Mouse (Mus musculus): Measurements from ENCODE around the gene Grb14. TPM values are rescaled to one million over a fixed set of nuclear protein-coding genes. Genes with fewer than 3 reads are reported as not detected.

The Grb14 gene
- polyA plus RNA-seq, 1 experiment from 2014 or later: 26.4 TPM

- no peak overlapping the region for H3K9ac ChIP-seq (replicated peaks; ENCODE audit: low read length)
- ATAC-seq (ENCODE audit: low FRiP score, low TSS enrichment): peak; percentile 53; the same call in 1 of the 2 replicates
- no peaks in the 10 kb centered on the region; the same call in 1 of the 2 replicates for H3K4me1 ChIP-seq (ENCODE audit: control insufficient read depth, insufficient read depth, low read length)
- H3K4me3 ChIP-seq (replicated peaks; ENCODE audit: low read depth, low read length): no peak overlapping the region
- 0 out of 2 replicates have a peak overlapping the region, but pooled peaks have one; percentile 2 for H3K27ac ChIP-seq (replicated peaks; ENCODE audit: low read depth, low read length)
- WGBS: 46% methylated on average over 8 of the region's 8 CpGs
- H3K4me2 ChIP-seq (ENCODE audit: low read length): no peak overlapping the region
- H3K27me3 ChIP-seq (ENCODE audit: control insufficient read depth, insufficient read depth, low read length): no peaks in the 10 kb centered on the region
- H3K9me3 ChIP-seq (ENCODE audit: control insufficient read depth, low read length): no peaks in the 10 kb centered on the region
- H3K36me3 ChIP-seq (ENCODE audit: control insufficient read depth, insufficient read depth, low read length): no peaks in the 10 kb centered on the region
- peak; percentile 67 for DNase-seq
Measured at GRCm38 (mm10) chr2:64970992-64971391, 53.8 kb downstream of the Grb14 start.

GRCm38 (mm10) chr2:64966893-64967444 is 57.8 kb downstream of the Grb14 start:
- Histone ChIP-seq H3K27me3 (ENCODE audit: control insufficient read depth, insufficient read depth, low read length) (no peaks in the 10 kb centered on the region), H3K4me1 (ENCODE audit: control insufficient read depth, insufficient read depth, low read length) (no peaks in the 10 kb centered on the region; the same call in 1 of the 2 replicates), H3K9ac (replicated peaks; ENCODE audit: low read length) (no peak overlapping the region), H3K27ac (replicated peaks; ENCODE audit: low read depth, low read length) (no peak overlapping the region), H3K4me3 (replicated peaks; ENCODE audit: low read depth, low read length) (no peak overlapping the region), H3K36me3 (ENCODE audit: control insufficient read depth, insufficient read depth, low read length) (no peaks in the 10 kb centered on the region), H3K4me2 (ENCODE audit: low read length) (no peak overlapping the region), H3K9me3 (ENCODE audit: control insufficient read depth, low read length) (no peaks in the 10 kb centered on the region)
- WGBS: 64% methylated on average over 6 of the region's 6 CpGs
- DNase-seq (no peak), ATAC-seq (ENCODE audit: low FRiP score, low TSS enrichment) (no peak)

- Histone ChIP-seq H3K4me1 (ENCODE audit: control insufficient read depth, insufficient read depth, low read length) (no peaks in the 10 kb centered on the region; the same call in 1 of the 2 replicates), H3K27ac (replicated peaks; ENCODE audit: low read depth, low read length) (no peak overlapping the region), H3K27me3 (ENCODE audit: control insufficient read depth, insufficient read depth, low read length) (no peaks in the 10 kb centered on the region), H3K4me3 (replicated peaks; ENCODE audit: low read depth, low read length) (no peak overlapping the region), H3K9ac (replicated peaks; ENCODE audit: low read length) (no peak overlapping the region), H3K4me2 (ENCODE audit: low read length) (no peak overlapping the region), H3K9me3 (ENCODE audit: control insufficient read depth, low read length) (no peaks in the 10 kb centered on the region), H3K36me3 (ENCODE audit: control insufficient read depth, insufficient read depth, low read length) (no peaks in the 10 kb centered on the region)
- no peak for ATAC-seq (ENCODE audit: low FRiP score, low TSS enrichment)
- DNase-seq: no peak
- 77% methylated on average over 6 of the region's 6 CpGs for WGBS
Measured at GRCm38 (mm10) chr2:64966323-64966722, 58.5 kb downstream of the Grb14 start.

- Histone ChIP-seq H3K9ac (replicated peaks; ENCODE audit: low read length) (no peak overlapping the region), H3K36me3 (ENCODE audit: control insufficient read depth, insufficient read depth, low read length) (no peaks in the 10 kb centered on the region), H3K4me1 (ENCODE audit: control insufficient read depth, insufficient read depth, low read length) (no peaks in the 10 kb centered on the region; the same call in 1 of the 2 replicates), H3K27me3 (ENCODE audit: control insufficient read depth, insufficient read depth, low read length) (no peaks in the 10 kb centered on the region), H3K4me3 (replicated peaks; ENCODE audit: low read depth, low read length) (no peak overlapping the region), H3K9me3 (ENCODE audit: control insufficient read depth, low read length) (no peaks in the 10 kb centered on the region), H3K4me2 (ENCODE audit: low read length) (0 out of 2 replicates have a peak overlapping the region, but pooled peaks have one; percentile 1), H3K27ac (replicated peaks; ENCODE audit: low read depth, low read length) (no peak overlapping the region)
- ATAC-seq (ENCODE audit: low FRiP score, low TSS enrichment): peak; percentile 64; the same call in 1 of the 2 replicates
- DNase-seq: peak; percentile 88
- WGBS: 30% methylated on average over 5 of the region's 5 CpGs
Measured at GRCm38 (mm10) chr2:64965227-64965864, 59.4 kb downstream of the Grb14 start.

- H3K27ac ChIP-seq (replicated peaks; ENCODE audit: low read depth, low read length): no peak overlapping the region
- H3K36me3 ChIP-seq (ENCODE audit: control insufficient read depth, insufficient read depth, low read length): no peaks in the 10 kb centered on the region
- H3K4me1 ChIP-seq (ENCODE audit: control insufficient read depth, insufficient read depth, low read length): no peaks in the 10 kb centered on the region; the same call in 1 of the 2 replicates
- no peak overlapping the region for H3K4me3 ChIP-seq (replicated peaks; ENCODE audit: low read depth, low read length)
- ATAC-seq (ENCODE audit: low FRiP score, low TSS enrichment): no peak
- H3K4me2 ChIP-seq (ENCODE audit: low read length): no peak overlapping the region
- no peak overlapping the region for H3K9ac ChIP-seq (replicated peaks; ENCODE audit: low read length)
- no peaks in the 10 kb centered on the region for H3K27me3 ChIP-seq (ENCODE audit: control insufficient read depth, insufficient read depth, low read length)
- DNase-seq: no peak
- 59% methylated on average over 4 of the region's 4 CpGs for WGBS
- H3K9me3 ChIP-seq (ENCODE audit: control insufficient read depth, low read length): no peaks in the 10 kb centered on the region
Measured at GRCm38 (mm10) chr2:64962196-64962595, 62.6 kb downstream of the Grb14 start.

- 86% methylated on average over 3 of the region's 3 CpGs for WGBS
- DNase-seq (no peak), ATAC-seq (ENCODE audit: low FRiP score, low TSS enrichment) (no peak)
- H3K4me3 ChIP-seq (replicated peaks; ENCODE audit: low read depth, low read length): no peak overlapping the region
- H3K36me3 ChIP-seq (ENCODE audit: control insufficient read depth, insufficient read depth, low read length): no peaks in the 10 kb centered on the region
- H3K9me3 ChIP-seq (ENCODE audit: control insufficient read depth, low read length): no peaks in the 10 kb centered on the region
- no peaks in the 10 kb centered on the region for H3K27me3 ChIP-seq (ENCODE audit: control insufficient read depth, insufficient read depth, low read length)
- no peak overlapping the region for H3K4me2 ChIP-seq (ENCODE audit: low read length)
- H3K27ac ChIP-seq (replicated peaks; ENCODE audit: low read depth, low read length): no peak overlapping the region
- H3K9ac ChIP-seq (replicated peaks; ENCODE audit: low read length): no peak overlapping the region
- no peaks in the 10 kb centered on the region for H3K4me1 ChIP-seq (ENCODE audit: control insufficient read depth, insufficient read depth, low read length)
Measured at GRCm38 (mm10) chr2:64961381-64961780, 63.4 kb downstream of the Grb14 start.

GRCm38 (mm10) chr2:64959657-64960056 is 65.1 kb downstream of the Grb14 start:
- WGBS: 72% methylated on average over 4 of the region's 4 CpGs

GRCm38 (mm10) chr2:64955441-64955840 is 69.3 kb downstream of the Grb14 start:
- H3K27me3 ChIP-seq (ENCODE audit: control insufficient read depth, insufficient read depth, low read length): no peaks in the 10 kb centered on the region
- H3K27ac ChIP-seq (replicated peaks; ENCODE audit: low read depth, low read length): no peak overlapping the region
- no peaks in the 10 kb centered on the region for H3K4me1 ChIP-seq (ENCODE audit: control insufficient read depth, insufficient read depth, low read length)
- H3K4me3 ChIP-seq (replicated peaks; ENCODE audit: low read depth, low read length): no peak overlapping the region
- no peak for ATAC-seq (ENCODE audit: low FRiP score, low TSS enrichment)
- H3K36me3 ChIP-seq (ENCODE audit: control insufficient read depth, insufficient read depth, low read length): no peaks in the 10 kb centered on the region
- no peak overlapping the region for H3K9ac ChIP-seq (replicated peaks; ENCODE audit: low read length)
- H3K4me2 ChIP-seq (ENCODE audit: low read length): no peak overlapping the region
- no peaks in the 10 kb centered on the region for H3K9me3 ChIP-seq (ENCODE audit: control insufficient read depth, low read length)
- WGBS: 79% methylated on average over 1 of the region's 1 CpGs
- no peak for DNase-seq

More at GRCm38 (mm10) chr2:64959657-64960056, 65.1 kb downstream of the Grb14 start:
- Histone ChIP-seq H3K27ac (replicated peaks; ENCODE audit: low read depth, low read length) (no peak overlapping the region), H3K9ac (replicated peaks; ENCODE audit: low read length) (no peak overlapping the region), H3K27me3 (ENCODE audit: control insufficient read depth, insufficient read depth, low read length) (no peaks in the 10 kb centered on the region), H3K4me2 (ENCODE audit: low read length) (no peak overlapping the region), H3K4me3 (replicated peaks; ENCODE audit: low read depth, low read length) (no peak overlapping the region), H3K4me1 (ENCODE audit: control insufficient read depth, insufficient read depth, low read length) (no peaks in the 10 kb centered on the region), H3K9me3 (ENCODE audit: control insufficient read depth, low read length) (no peaks in the 10 kb centered on the region), H3K36me3 (ENCODE audit: control insufficient read depth, insufficient read depth, low read length) (no peaks in the 10 kb centered on the region)
- ATAC-seq (ENCODE audit: low FRiP score, low TSS enrichment): no peak
- no peak for DNase-seq

GRCm38 (mm10) chr2:64949210-64949609 is 75.6 kb downstream of the Grb14 start:
- H3K9ac ChIP-seq (replicated peaks; ENCODE audit: low read length): no peak overlapping the region
- WGBS: 56% methylated on average over 2 of the region's 2 CpGs
- H3K4me1 ChIP-seq (ENCODE audit: control insufficient read depth, insufficient read depth, low read length): no peaks in the 10 kb centered on the region
- H3K36me3 ChIP-seq (ENCODE audit: control insufficient read depth, insufficient read depth, low read length): no peaks in the 10 kb centered on the region
- no peak overlapping the region for H3K4me3 ChIP-seq (replicated peaks; ENCODE audit: low read depth, low read length)
- no peak overlapping the region for H3K4me2 ChIP-seq (ENCODE audit: low read length)
- ATAC-seq (ENCODE audit: low FRiP score, low TSS enrichment): no peak; the same call in 1 of the 2 replicates
- H3K27me3 ChIP-seq (ENCODE audit: control insufficient read depth, insufficient read depth, low read length): no peaks in the 10 kb centered on the region
- no peak overlapping the region for H3K27ac ChIP-seq (replicated peaks; ENCODE audit: low read depth, low read length)
- no peak for DNase-seq
- H3K9me3 ChIP-seq (ENCODE audit: control insufficient read depth, low read length): no peaks in the 10 kb centered on the region
